9 mouse cellular contexts compared by ENCODE assay signal in genomic region chr7:100637657-100638056, GRCm38 (mm10). TPM values are rescaled to one million over a fixed set of nuclear protein-coding genes. Genes with fewer than 3 reads are reported as not detected.
DNase-seq lines count a peak whose midpoint lies in the region.
"Had no signal": no experiment of that assay in that cellular context is flagged by ENCODE, and none has a peak within 500 bp of the region (broad histone marks: within the 10 kb centered on the region; RNA-seq: fewer than 3 reads in every experiment).

No protein-coding gene starts in this region.

- DNase-seq in heart, adult 11 months, result peak; percentile 50
- DNase-seq in heart, adult 8-10 months (ENCODE audit: low spot score), result no peak
- DNase-seq in urinary bladder, postnatal 14 days (ENCODE audit: low spot score), result peak; percentile 17
- DNase-seq in urinary bladder, adult 2 months (ENCODE audit: low spot score), result no peak
- DNase-seq in kidney, postnatal 10 days, result peak; percentile 64
- peak; percentile 59 for DNase-seq in thymus, postnatal 4 days
- DNase-seq in frontal cortex, postnatal 25 days (ENCODE audit: low spot score in 2 of 2), result no peak
- DNase-seq in left cerebral cortex, postnatal 25 days (ENCODE audit: low spot score in 2 of 2), result no peak

- intact Hi-C loops in left cerebral cortex, postnatal 25 days (cut with DNase I), result loop anchor here (1.0 kb wide), 1 partner anchor 117 kb away; no protein-coding TSS in a partner anchor

RNA-seq across cellular contexts. Expression of gene Plekhb1, which starts 24.6 kb away (rescaled TPM):
- 1 to 10 TPM; 2.9 to 3.7 (median 3.4) TPM for total RNA-seq in heart, adult 8-10 months (2022)
- 28.5 and 28.8 TPM in 2 replicates for polyA plus RNA-seq in urinary bladder, adult 2 months (2012; rRNA removed)
- total RNA-seq in left cerebral cortex, postnatal 25 days (2021), result 100 to 1,000 TPM; 111 to 128 TPM
- total RNA-seq: hematopoietic stem cell, adult 5-6 weeks had no signal

RNA-seq across cellular contexts. Expression of gene Mrpl48, which starts 29.6 kb away (rescaled TPM):
- total RNA-seq in heart, adult 8-10 months (2022), result 10 to 100 TPM; 69.4 to 78.5 (median 76.5) TPM
- 54.3 TPM in 2 replicates for polyA plus RNA-seq in urinary bladder, adult 2 months (2012; rRNA removed)
- 10 to 100 TPM; 64.9 to 66.2 TPM for total RNA-seq in left cerebral cortex, postnatal 25 days (2021)

RNA-seq across cellular contexts. Expression of gene Rab6a, which starts 30.4 kb away (rescaled TPM):
- 10 to 100 TPM; 60.7 to 63.9 (median 62.5) TPM for total RNA-seq in heart, adult 8-10 months (2022)
- 72.7 and 84.8 TPM in 2 replicates for polyA plus RNA-seq in urinary bladder, adult 2 months (2012; rRNA removed)
- 100 to 1,000 TPM; 394 to 433 TPM for total RNA-seq in left cerebral cortex, postnatal 25 days (2021)

Comparison
In these comparisons a context has a peak if more than half of its experiments do, and no peak if none do; other contexts are left out.
1. DNase-seq: peak in heart, adult 11 months (single experiment), urinary bladder, postnatal 14 days (single experiment), kidney, postnatal 10 days (single experiment) and thymus, postnatal 4 days (single experiment); none in heart, adult 8-10 months (single experiment), urinary bladder, adult 2 months (single experiment), frontal cortex, postnatal 25 days (0 of 2) and left cerebral cortex, postnatal 25 days (0 of 2).
2. RNA of gene Plekhb1, which starts 24.6 kb away (total RNA-seq): 111 to 128 TPM in left cerebral cortex, postnatal 25 days; 2.9 to 3.7 TPM in heart, adult 8-10 months; every median in the first group is over 10 times any median in the second.
3. RNA of gene Rab6a, which starts 30.4 kb away (total RNA-seq): 394 to 433 TPM in left cerebral cortex, postnatal 25 days; 60.7 to 63.9 TPM in heart, adult 8-10 months; every median in the first group is over 4 times any median in the second.